Mouse (Mus musculus) heart, embryonic 13.5 days (tissue): ENCODE measurements around the gene Crtc3. TPM values are rescaled to one million over a fixed set of nuclear protein-coding genes. Genes with fewer than 3 reads are reported as not detected.

Source experiments
- ATAC-seq: fragments of 200-750 bp; cut with Nextera tagmentation; 2 replicates; pipeline ENCODE4 v1.8.0; 2017; ENCODE audit warnings: moderate TSS enrichment; ENCODE audit not compliant: insufficient number of reproducible peaks, low FRiP score, low TSS enrichment; ENCODE audit errors: extremely low read depth
- H3K27ac ChIP-seq: fragments of 300-500 bp; sonication (generic); replicated peaks from 2 replicates; pipeline ENCODE4 v1.5.1; 2015; ENCODE audit warnings: moderate library complexity, mild to moderate bottlenecking, inconsistent platforms
- H3K27me3 ChIP-seq: fragments of 300-500 bp; sonication (generic); replicated peaks from 2 replicates; pipeline ENCODE4 v1.6.1; 2015; ENCODE audit warnings: mild to moderate bottlenecking, inconsistent platforms
- H3K36me3 ChIP-seq: fragments of 300-500 bp; sonication (generic); 2 replicates; pipeline ENCODE4 v1.6.1; 2015; ENCODE audit warnings: mild to moderate bottlenecking, inconsistent platforms
- H3K4me1 ChIP-seq: fragments of 300-500 bp; sonication (generic); 2 replicates; pipeline ENCODE4 v1.6.1; 2015; ENCODE audit warnings: inconsistent platforms
- H3K4me2 ChIP-seq: fragments of 300-500 bp; sonication (generic); 2 replicates; pipeline ENCODE4 v1.6.1; 2015; ENCODE audit warnings: inconsistent platforms, mild to moderate bottlenecking, moderate library complexity
- H3K4me3 ChIP-seq: fragments of 300-500 bp; sonication (generic); 2 replicates; pipeline ENCODE4 v1.5.1; 2015; ENCODE audit warnings: moderate library complexity, mild to moderate bottlenecking, inconsistent platforms
- H3K9ac ChIP-seq: fragments of 300-500 bp; sonication (generic); 2 replicates; pipeline ENCODE4 v1.6.1; 2015; ENCODE audit warnings: inconsistent platforms, mild to moderate bottlenecking, moderate library complexity
- H3K9me3 ChIP-seq: fragments of 300-500 bp; sonication (generic); 2 replicates; pipeline ENCODE4 v1.6.1; 2016; ENCODE audit warnings: inconsistent platforms
- WGBS: fragments of 180-500 bp; shearing (Covaris S2); methylation state at CpG from one replicate; pipeline ENCODE4 v1.1.7; 2015; ENCODE audit warnings: mixed read lengths; 5-methylcytosine and 5-hydroxymethylcytosine counted together
- polyA plus RNA-seq: library from polyadenylated mRNA; unstranded; fragments of >200 nt; fragmentation: Nextera tagmentation; extraction: Ambion mirVana; gene quantifications from 2 replicates; pipeline ENCODE4 v1.2.1, GENCODE M21; 2015

Crtc3 gene
- polyA plus RNA-seq, 1 experiment from 2014 or later, result 16.6 TPM

DNA sequence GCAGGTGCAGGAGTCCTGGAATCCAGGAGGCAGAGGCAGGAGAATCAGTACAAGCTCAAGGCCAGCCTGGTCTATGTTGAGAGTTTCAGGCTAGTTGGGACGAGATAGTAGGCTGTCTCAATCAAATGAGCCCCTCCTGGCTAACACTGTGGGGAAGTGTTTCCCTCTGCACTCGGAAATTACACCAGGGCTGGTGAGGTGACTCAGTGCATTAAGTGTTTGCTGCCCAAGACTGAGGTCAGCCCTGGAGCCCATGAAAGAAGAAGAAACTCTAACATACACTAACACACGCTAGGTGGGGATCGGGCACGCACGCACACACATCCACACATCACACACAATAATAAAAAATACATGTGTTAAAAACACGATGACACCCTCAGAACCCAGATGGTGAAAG lies 34.3 kb downstream of the Crtc3 start:
- ATAC-seq, result no peak
- H3K27ac ChIP-seq, result no peak overlapping the region
- no peak overlapping the region for H3K4me2 ChIP-seq
- no peak overlapping the region for H3K4me3 ChIP-seq
- peaks cover 64% of the 10 kb centered on the region for H3K4me1 ChIP-seq
- H3K36me3 ChIP-seq, result peaks cover 3% of the 10 kb centered on the region; the same call in 1 of the 2 replicates
- no peaks in the 10 kb centered on the region for H3K9me3 ChIP-seq
- WGBS, result 79% methylated on average over 7 of the region's 7 CpGs
- no peak overlapping the region for H3K9ac ChIP-seq
- H3K27me3 ChIP-seq, result no peaks in the 10 kb centered on the region

- Histone ChIP-seq H3K9ac (no peak overlapping the region), H3K4me1 (peaks cover 64% of the 10 kb centered on the region), H3K4me2 (no peak overlapping the region), H3K27me3 (no peaks in the 10 kb centered on the region), H3K9me3 (no peaks in the 10 kb centered on the region), H3K36me3 (peaks cover 3% of the 10 kb centered on the region; the same call in 1 of the 2 replicates), H3K4me3 (no peak overlapping the region), H3K27ac (peak overlapping the region; percentile 68)
- WGBS, result 80% methylated on average over 7 of the region's 7 CpGs
- no peak for ATAC-seq
Measured at GRCm38 (mm10) chr7:80653971-80654370, 34.7 kb downstream of the Crtc3 start.

DNA sequence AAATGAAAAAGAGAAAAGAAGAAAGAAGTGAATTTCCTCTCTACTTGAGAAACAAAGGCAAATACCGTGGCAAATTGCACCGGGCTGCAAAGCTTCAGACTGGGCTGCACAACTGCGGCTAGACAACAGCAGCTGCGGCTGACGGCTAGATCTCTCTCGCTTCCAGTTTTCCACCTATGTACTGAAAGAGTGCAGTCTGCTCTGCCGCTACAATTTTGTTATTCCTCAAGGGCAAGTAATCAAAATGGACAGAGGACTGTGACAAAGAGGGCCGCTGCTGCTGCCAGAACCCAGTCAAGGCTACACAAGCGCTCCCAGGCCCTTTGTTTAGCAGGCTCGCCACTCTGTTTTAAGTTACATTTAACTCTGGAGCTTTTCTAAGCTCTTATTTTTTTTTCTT lies 35.6 kb downstream of the Crtc3 start:
- H3K9me3 ChIP-seq, result no peaks in the 10 kb centered on the region
- no peak overlapping the region for H3K4me3 ChIP-seq
- H3K9ac ChIP-seq, result 0 out of 2 replicates have a peak overlapping the region, but pooled peaks have one; percentile 5
- 68% methylated on average over 10 of the region's 10 CpGs for WGBS
- ATAC-seq, result no peak
- peaks cover 3% of the 10 kb centered on the region; the same call in 1 of the 2 replicates for H3K36me3 ChIP-seq
- peaks cover 63% of the 10 kb centered on the region for H3K4me1 ChIP-seq
- peak overlapping the region; percentile 68 for H3K27ac ChIP-seq
- H3K27me3 ChIP-seq, result no peaks in the 10 kb centered on the region
- no peak overlapping the region for H3K4me2 ChIP-seq

DNA sequence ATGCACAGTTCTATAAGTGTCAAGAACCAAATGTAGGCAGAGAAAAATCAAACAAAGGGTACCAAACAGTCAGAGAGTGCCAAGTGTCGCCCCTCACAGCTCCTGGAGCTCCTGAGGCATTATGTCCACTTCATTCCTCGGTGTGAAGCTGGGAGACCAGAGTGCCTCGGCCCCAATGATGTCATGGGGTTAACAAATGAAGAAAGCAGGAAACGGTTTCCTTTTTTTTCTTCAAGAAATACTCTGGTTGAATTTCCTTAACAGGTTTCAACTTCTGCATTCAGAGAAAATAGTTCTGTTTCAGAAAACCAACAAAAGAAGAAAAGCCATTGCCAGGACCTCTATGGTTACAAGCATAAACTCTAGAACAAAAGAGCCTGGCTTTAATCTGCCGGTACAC lies 36.4 kb downstream of the Crtc3 start:
- Histone ChIP-seq H3K4me1 (peaks cover 62% of the 10 kb centered on the region), H3K27me3 (no peaks in the 10 kb centered on the region), H3K9me3 (no peaks in the 10 kb centered on the region), H3K4me2 (no peak overlapping the region), H3K4me3 (no peak overlapping the region), H3K9ac (0 out of 2 replicates have a peak overlapping the region, but pooled peaks have one; percentile 3), H3K36me3 (peaks cover 3% of the 10 kb centered on the region; the same call in 1 of the 2 replicates), H3K27ac (peak overlapping the region; percentile 68; the same call in 1 of the 2 replicates)
- no peak for ATAC-seq
- WGBS, result 56% methylated on average over 5 of the region's 5 CpGs

DNA sequence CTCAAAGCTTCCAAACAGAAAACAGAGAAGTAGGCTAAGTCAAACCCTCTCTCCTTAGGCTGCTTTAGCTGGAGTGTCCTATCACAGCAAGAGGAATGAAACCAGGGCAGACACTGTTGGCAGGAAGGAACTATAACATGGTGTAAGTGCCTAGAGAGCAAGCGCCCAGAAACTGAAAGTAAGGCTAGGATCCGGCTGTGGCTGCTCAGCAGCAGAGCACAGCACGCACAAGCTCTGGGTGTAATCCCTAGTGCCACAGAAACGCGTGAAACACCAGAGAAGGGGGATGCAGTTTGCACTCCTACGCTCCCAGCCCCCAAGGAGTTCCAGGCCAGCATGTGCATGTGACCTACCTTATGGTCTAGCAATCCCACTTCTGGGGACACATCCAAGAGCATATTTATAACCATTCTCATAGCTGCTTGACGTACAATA lies 41.2 kb downstream of the Crtc3 start:
- no peaks in the 10 kb centered on the region for H3K9me3 ChIP-seq
- H3K9ac ChIP-seq, result peak overlapping the region; percentile 48
- H3K4me1 ChIP-seq, result peaks cover 39% of the 10 kb centered on the region
- WGBS, result 74% methylated on average over 7 of the region's 7 CpGs
- H3K4me2 ChIP-seq, result peak overlapping the region; percentile 35
- H3K4me3 ChIP-seq, result no peak overlapping the region
- peak overlapping the region; percentile 50; the same call in 1 of the 2 replicates for H3K27ac ChIP-seq
- ATAC-seq, result no peak
- no peaks in the 10 kb centered on the region for H3K27me3 ChIP-seq
- H3K36me3 ChIP-seq, result peaks cover 3% of the 10 kb centered on the region; the same call in 1 of the 2 replicates

- Histone ChIP-seq H3K4me2 (no peak overlapping the region), H3K27ac (no peak overlapping the region; the same call in 1 of the 2 replicates), H3K9me3 (no peaks in the 10 kb centered on the region), H3K4me3 (no peak overlapping the region), H3K36me3 (peaks cover 3% of the 10 kb centered on the region; the same call in 1 of the 2 replicates), H3K9ac (no peak overlapping the region), H3K27me3 (no peaks in the 10 kb centered on the region), H3K4me1 (peaks cover 43% of the 10 kb centered on the region)
- no peak for ATAC-seq
- WGBS, result 55% methylated on average over 10 of the region's 10 CpGs
Measured at GRCm38 (mm10) chr7:80646093-80647025, 42.3 kb downstream of the Crtc3 start.

DNA sequence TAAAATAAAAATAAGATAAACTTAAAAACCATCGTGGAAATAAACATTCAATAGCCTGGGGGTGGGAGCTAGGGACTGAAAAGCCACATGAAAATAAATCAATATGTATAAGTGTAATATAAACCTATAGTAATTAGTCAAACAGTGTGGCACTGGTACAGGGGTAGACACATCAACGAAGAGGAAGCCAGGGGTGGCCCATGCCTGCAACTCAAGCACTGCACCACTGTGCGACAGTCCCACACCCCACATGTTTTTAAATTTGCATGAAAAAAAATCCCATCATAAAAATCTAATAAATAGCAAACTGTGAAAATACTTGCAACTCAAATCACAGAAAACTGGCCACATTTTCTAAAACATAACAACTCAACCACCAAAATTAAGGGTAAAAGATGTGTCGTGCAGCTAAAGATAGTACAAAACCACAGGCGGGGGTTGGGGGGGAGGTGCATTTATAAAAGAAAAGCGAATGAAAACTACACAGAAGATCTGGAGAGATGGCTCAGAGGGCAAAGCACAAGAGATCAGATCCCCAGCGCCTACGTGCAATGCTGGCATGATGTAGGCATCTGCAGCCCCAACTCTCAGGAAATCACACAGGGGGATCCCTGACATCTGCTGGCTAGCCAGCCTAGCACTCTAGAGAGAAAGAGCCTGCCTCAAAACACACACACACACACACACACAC lies 45.6 kb downstream of the Crtc3 start:
- Histone ChIP-seq H3K9me3 (no peaks in the 10 kb centered on the region), H3K4me3 (no peak overlapping the region), H3K4me2 (no peak overlapping the region), H3K4me1 (peaks cover 66% of the 10 kb centered on the region), H3K36me3 (no peaks in the 10 kb centered on the region), H3K27ac (0 out of 2 replicates have a peak overlapping the region, but pooled peaks have one; percentile 34), H3K9ac (0 out of 2 replicates have a peak overlapping the region, but pooled peaks have one; percentile 33), H3K27me3 (no peaks in the 10 kb centered on the region)
- no peak for ATAC-seq
- WGBS, result 76% methylated on average over 8 of the region's 8 CpGs

DNA sequence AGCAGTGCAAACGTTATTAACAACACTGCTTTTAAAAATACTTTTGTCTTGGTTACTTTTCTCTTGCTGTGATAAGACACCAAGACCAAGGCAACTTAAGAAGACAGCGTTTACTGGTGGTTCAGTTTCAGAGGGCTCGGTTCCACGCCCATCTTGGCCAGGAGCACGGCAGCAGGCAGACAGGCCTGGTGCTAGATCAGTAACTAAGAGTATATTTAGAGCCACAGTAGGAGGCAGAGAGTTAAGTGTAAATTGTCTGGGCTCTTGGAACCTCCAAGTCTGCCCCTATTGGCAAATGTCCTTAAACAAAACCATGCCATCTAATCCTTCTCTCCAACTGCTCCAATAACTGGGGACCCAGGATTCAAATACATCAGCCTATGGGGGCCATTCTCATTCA lies 46.1 kb downstream of the Crtc3 start:
- Histone ChIP-seq H3K4me2 (no peak overlapping the region), H3K4me1 (peaks cover 66% of the 10 kb centered on the region), H3K27ac (peak overlapping the region; percentile 34; the same call in 1 of the 2 replicates), H3K9ac (no peak overlapping the region), H3K4me3 (no peak overlapping the region), H3K9me3 (no peaks in the 10 kb centered on the region), H3K27me3 (no peaks in the 10 kb centered on the region), H3K36me3 (no peaks in the 10 kb centered on the region)
- 36% methylated on average over 5 of the region's 5 CpGs for WGBS
- no peak for ATAC-seq

GRCm38 (mm10) chr7:80641899-80642298 lies 46.8 kb downstream of the Crtc3 start:
- no peak overlapping the region for H3K4me2 ChIP-seq
- no peak for ATAC-seq

DNA sequence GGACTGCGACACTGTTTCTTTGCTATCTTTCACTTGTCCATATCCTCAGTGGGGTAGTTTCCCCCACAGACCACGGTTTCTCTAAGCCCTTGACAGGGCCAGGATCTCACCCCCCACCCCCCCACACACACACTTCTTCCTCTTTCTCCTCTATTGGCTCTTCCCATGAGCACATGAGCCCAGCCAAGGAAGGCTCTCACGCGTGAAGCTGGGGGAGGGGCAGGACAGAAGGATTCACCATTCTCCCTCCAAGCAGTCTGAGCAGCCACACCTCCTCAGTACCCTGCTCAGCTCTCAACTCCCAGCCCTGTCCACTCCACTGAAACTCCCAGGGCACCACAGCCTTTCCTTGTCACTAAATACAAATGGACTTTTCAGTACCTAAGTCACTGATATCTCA lies 47.2 kb downstream of the Crtc3 start:
- no peaks in the 10 kb centered on the region for H3K36me3 ChIP-seq
- H3K4me2 ChIP-seq, result no peak overlapping the region
- peaks cover 67% of the 10 kb centered on the region for H3K4me1 ChIP-seq
- no peak overlapping the region; the same call in 1 of the 2 replicates for H3K27ac ChIP-seq
- WGBS, result 14% methylated on average over 4 of the region's 4 CpGs
- no peak overlapping the region for H3K9ac ChIP-seq
- H3K27me3 ChIP-seq, result no peaks in the 10 kb centered on the region
- no peak for ATAC-seq
- H3K4me3 ChIP-seq, result no peak overlapping the region
- H3K9me3 ChIP-seq, result no peaks in the 10 kb centered on the region

More at GRCm38 (mm10) chr7:80641899-80642298, 46.8 kb downstream of the Crtc3 start:
- WGBS, result 69% methylated on average over 7 of the region's 7 CpGs
- Histone ChIP-seq H3K27me3 (no peaks in the 10 kb centered on the region), H3K36me3 (no peaks in the 10 kb centered on the region), H3K9me3 (no peaks in the 10 kb centered on the region), H3K27ac (no peak overlapping the region), H3K9ac (no peak overlapping the region), H3K4me3 (no peak overlapping the region), H3K4me1 (peaks cover 67% of the 10 kb centered on the region)

DNA sequence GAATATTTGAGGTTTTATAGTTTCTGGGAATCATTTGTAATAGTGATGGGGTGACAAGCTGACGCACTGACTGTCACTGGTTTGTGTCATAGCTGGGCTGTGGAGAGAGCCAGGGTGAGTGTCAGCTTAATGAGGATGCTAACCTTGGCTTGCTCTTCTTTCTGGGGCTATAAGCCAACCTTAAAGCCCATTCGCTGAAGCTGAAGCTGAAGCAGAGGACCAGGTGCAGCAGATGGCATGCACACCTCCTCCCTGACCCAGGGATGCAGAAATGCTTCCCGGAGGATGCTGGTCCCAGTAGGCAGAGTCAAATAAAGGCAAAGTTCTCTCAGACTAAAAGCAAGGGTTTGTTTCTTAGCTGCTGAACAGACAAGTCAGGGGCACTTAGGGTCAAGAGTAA lies 48.7 kb downstream of the Crtc3 start:
- no peaks in the 10 kb centered on the region for H3K36me3 ChIP-seq
- peaks cover 76% of the 10 kb centered on the region for H3K4me1 ChIP-seq
- WGBS, result 76% methylated on average over 3 of the region's 3 CpGs
- no peak overlapping the region for H3K4me2 ChIP-seq
- no peak overlapping the region for H3K4me3 ChIP-seq
- H3K9me3 ChIP-seq, result no peaks in the 10 kb centered on the region
- H3K9ac ChIP-seq, result 0 out of 2 replicates have a peak overlapping the region, but pooled peaks have one; percentile 21
- H3K27me3 ChIP-seq, result no peaks in the 10 kb centered on the region
- no peak overlapping the region for H3K27ac ChIP-seq
- ATAC-seq, result no peak
